Mouse (Mus musculus) thymus, postnatal 0 days (tissue): Measurements from ENCODE around the gene Scn2b. TPM values are rescaled to one million over a fixed set of nuclear protein-coding genes. Genes with fewer than 3 reads are reported as not detected.

Source experiments
- DNase-seq: peaks from one replicate; pipeline ENCODE4 v3.0.0-alpha.2; 2015; ENCODE audit warnings: low spot score
- polyA plus RNA-seq: library from polyadenylated mRNA; unstranded; fragments of >200 nt; fragmentation: Nextera tagmentation; extraction: Ambion mirVana; gene quantifications from 2 replicates; pipeline ENCODE4 v1.2.1, GENCODE M21; 2015

The Scn2b gene
- 5.4 and 6.6 TPM in 2 replicates for polyA plus RNA-seq

DNA sequence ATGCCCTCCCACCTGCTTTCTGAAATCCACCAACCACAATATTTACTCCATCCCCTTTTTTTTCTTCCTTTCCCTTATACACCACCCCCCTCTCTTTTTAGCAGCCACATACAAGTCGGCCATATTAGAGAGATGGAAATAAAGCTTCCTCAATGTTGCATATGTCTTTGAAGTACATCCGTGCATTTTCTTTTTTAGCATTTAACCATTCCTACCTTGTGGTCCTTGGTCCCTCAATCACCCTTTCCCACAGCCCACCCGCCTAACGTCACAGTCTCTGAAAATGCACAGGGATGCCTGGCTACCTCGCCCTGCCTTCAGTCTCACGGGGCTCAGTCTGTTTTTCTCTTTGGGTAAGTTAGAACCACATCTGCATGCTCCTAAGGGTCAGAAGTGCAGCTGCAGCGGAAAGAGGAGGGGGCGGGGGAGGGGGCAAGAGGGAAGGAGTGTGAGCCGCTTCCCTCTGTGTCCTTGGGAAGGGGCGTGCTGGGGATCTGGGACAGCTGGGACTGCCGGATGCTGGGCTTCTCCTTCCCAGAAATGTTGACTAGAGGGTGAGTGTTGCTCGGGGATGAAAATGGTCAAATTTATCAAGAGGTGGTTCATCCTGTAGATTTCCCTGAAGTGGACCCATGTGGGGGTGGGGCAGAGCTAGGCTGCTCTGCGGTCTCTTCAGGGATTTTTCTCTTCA lies at the start of gene Scn2b:
TSS of gene Scn2b (plus strand) at position 42 of the 691 bp plus-strand sequence.
- DNase-seq: peak; percentile 44

DNA sequence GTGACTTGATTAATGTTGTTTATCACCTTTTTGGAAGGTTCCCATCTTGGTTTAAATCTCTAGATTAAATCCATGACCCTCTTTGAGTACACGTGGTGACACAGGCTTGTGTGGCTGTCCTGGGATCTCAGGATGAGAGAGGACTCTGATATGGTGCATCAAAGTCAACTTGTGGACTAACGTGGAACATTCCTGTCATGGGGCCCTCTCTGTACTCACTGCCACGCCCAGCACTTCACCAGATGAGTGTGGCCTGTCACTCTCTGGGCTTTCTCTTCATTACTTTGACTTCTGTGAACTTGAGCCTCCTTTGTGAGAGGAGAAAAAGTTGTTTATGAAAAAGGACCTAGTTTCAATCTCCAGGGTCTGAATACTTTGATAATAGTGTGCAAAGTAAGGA lies 45.8 kb upstream of the Scn2b start:
- no peak for DNase-seq

DNA sequence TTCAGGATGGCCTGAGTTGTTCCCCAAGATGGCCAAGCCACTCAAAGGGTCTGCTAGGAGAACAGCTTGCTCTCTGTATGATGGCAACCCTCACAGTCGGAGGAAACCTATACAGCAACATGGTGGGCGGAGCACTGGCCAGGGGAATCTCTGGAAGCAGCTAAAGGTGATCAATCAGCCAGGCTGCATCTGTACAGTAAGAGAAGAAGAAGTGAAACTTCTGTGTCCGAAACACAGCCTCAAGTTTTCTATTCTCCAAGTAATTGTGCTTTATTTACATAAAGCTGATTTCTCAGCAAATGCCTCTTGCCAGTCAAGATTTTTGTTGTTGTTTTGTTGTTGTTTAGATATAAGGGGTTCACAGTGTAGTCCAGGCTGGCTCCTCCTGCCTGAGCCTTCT lies 39.7 kb upstream of the Scn2b start:
- DNase-seq: no peak

DNA sequence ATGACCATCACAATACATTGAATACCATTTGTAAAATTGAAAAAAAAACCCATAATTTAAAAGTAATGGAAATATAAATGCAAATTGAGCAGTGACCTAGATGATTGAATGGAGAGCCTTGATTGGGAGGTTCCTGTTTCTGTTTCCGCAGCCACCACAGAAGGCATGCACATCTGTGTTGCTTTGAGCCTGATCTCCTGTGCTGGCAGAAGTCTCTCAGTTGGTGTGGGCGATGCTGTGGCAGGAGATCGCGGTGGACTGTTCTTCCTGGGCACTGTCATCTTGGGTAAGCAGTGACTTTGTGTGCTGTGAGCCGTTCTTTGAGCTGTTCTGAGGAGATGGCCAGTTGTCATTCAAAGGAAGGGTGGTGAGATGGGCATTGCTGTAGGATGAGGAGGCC lies 38.6 kb upstream of the Scn2b start, which contains the start of gene Jaml:
TSS of gene Jaml (plus strand) at position 173 of the 400 bp plus-strand sequence.
- DNase-seq: peak; percentile 71

DNA sequence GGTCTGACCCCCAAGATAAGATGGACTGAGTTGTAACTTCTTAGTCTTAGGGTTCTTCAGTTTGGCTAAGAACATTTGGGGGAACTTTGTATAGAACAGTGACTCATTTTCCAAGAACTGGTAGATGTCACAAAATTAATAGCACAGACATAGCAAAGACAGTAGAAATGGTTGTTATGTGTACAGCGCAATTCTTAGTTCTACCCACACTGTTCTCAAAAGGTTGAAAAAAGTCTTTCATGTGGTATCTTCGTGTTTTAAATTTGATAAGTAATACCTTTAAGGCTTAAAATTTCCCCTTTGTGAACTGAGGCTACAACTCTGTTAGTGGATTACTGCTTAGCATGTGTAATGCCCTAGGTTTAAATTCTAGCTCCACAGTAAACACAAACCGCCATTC lies 34.5 kb upstream of the Scn2b start:
- DNase-seq: no peak

DNA sequence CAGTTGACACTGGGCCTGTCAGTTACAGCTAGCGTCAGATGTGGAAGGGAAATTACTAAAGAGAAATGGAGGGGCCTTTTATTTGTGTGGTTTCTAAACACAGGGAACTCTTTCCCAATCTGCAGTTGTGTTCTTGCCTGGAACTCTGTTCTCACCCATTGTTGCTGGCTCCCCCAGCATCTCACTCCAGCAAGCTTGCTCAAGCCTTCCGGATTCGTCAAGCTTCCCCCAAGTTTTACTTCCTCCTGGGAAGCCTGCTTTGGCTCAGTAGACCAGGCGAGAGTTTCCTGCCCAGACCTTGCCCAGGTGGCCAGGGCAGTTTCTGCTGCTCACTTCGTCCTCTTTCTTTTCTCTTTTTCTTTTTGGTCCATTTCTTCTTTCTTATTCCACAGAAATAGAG lies 33.0 kb upstream of the Scn2b start:
- DNase-seq: no peak

DNA sequence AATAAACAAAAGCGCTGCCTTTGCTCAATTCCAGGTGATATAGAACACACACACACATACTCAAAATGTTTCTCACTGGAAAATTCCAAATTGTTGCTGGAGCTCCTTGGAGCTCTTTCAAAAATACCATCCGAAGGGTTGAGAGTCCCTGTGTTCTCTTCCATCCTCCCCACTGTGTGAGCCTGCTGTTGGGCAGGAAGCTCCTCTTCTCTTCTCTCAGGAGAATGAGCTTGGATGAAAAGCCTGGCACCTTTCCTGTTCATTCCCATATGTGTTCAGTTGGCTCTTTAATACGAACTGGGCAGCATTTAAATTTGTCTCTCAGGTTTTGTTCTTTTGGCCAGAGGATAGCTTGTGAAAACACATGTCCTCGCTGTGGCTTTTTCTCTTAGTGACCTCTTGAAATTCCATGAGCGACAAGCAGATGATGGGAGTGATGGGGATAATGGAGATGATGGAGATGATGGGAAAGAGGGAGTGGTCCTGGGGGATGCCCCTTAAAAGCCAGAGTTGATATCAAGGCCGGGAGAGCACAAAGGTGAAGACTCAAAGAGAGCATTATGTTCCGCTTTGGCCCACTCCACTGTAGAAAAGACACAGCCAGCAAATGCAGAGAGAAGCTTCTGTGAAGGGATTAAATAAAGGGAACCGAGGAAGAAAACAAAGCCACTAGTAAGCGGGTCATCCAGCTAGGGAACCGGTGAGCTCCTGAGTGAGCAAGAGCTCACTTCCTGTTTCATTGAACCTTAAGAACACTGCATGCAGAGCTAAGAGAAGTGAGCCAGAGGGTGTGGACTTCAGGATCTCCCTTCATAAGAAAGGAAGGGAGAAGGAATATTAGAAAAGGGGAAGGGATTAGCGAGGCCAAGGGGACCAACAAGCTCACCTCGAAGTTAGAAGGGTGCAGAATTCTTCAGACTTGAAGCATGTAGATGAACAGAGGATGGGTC lies 31.6 kb upstream of the Scn2b start:
- DNase-seq: peak; percentile 42

DNA sequence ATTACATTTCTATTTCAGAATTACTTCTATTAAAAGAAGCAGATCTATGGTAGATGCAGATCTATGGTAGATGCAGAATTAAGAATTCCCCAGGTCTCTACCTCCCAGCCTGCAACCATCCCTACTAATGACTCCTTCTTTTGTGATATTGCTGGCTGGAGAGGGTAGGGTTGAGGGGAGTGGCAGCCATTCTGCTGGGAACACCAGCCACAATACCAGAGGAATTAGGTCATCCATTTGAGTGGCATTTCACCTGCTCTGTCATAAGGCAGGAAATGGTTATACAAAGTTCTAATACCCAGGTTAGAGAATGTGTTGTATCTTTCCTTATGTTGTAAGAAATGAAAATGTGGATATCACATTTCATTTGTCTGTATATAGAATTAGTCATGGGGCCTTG lies 29.5 kb upstream of the Scn2b start:
- no peak for DNase-seq

DNA sequence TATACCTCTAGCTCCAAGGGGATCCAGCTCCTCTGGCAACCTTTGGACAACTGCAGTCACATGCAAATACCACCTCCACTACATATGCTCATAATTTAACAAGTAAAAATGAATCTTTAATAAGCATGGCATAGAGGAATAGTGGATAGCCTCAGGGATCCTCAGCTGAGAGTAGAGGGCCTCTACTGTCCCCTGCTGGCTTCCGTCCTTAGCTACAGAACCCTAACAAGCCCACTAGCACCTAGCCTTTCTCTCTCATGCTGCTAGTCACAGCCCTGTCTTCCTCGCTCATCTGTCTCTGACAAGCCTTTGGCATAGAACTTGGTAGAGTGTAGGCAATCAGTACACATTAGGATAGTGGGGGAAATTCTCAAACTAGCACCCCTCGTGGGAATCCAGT lies 26.8 kb upstream of the Scn2b start:
- DNase-seq: no peak

DNA sequence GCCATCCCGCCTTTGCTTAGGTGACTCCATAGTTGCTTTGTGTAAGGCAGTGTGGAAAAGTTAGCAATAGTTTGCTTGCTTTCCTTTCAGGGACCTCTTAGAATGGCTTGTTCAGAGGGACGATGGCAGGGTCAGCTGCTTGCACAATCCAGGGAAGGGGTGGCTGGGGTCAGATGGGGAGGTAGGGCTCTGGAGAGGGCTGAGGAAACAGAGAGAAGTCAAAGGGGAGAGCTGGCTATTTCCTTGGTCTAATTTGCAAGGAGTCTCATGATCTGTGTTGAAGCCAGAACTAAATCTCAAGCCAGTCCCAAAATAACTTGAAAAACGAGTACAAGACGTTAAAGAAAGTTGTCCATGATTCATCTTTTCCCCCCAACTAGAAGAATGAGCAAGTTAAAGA lies 24.9 kb upstream of the Scn2b start:
- DNase-seq: no peak

DNA sequence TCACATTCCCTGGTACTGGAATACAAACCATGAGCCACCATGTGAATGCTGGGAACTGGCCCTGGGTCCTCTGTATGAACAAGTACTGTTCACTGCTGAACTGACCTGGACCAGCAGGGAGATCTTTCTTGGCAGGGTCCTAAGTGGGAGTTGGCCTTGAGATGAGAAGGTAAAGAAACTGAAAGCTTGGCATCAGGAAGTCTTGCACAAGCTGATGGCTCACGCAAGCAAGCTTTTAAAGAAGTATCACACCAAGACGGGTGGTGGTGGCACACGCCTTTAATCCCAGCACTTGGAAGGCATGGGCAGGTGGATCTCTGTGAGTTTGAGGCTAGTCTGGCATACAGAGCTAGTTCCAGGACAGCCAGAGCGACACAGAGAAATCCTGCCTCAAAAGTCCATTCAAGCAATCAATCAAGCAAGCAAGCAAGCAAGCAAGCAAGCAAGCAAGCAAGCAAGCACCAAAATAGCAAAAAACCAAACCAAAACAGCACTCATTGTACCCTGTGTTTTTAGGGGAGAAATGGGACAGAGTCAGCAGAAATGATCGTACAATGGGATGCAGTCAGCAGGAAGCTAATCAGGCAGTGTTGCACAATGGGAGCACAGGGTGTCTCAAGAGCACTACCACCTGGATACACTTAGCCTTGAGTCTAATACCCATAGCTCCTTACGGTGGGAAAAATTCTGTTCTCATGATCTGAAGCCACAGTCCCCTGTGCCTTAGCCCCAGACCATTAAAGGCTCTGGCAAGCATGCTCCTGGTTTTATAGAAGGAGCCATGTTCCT lies 22.2 kb upstream of the Scn2b start:
- no peak for DNase-seq

DNA sequence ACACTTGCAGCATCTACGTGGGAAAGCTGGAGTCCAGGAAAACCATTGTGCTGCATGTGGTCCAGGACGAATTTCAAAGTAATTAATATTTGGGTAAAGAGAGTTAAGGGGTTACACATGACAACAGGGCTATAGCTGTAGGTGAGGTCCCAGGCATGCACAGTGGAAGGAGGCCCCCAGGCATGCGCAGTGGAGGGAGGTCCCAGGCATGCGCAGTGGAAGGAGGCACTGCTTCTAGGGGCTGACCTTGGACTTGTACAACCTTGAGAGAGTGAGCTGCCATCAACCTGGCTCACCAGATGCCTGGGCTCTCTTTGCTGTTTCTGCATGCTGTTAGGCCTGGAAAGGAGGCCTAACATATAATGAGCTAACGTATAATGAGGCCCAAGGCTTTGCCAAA lies 19.7 kb upstream of the Scn2b start:
- no peak for DNase-seq

DNA sequence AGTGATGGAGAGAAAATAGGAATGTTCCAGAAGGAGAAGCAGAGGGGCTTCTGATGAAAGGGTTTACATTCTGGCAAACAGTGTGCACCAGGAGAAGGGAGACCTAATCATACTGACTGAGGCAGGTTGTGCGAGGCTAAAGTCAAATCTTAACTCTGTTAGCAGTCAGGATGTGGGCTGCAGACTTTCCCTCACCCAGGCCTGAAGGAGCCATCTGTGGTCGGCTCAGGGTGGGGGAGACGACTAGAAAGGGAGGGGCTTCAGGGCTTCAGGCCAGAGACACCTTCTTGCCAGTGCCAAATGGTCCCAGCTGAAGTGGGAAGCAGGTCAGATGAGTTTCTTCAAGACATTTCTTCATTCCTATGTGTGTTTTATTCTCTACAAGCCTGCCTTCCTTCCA lies 19.2 kb upstream of the Scn2b start:
- DNase-seq: peak; percentile 73

DNA sequence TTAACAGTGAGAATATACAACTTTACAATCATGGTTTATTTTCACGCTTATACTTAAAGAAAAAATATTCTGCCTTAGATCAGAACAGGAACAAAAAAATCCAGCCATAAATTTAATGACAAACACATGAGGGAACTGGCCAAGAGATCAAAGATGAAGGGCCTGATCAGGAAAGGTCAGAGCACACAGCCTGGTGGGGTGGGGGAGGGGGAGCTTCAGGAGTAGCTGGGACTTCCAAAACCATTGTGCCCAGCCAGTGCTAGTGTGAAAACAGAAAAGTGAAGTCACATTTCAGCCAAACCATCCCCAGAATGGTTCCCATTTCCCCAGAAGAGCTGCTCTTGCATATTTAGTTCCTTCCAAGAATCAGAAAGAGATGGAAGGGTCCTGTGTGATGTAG lies 15.1 kb upstream of the Scn2b start:
- DNase-seq: no peak

DNA sequence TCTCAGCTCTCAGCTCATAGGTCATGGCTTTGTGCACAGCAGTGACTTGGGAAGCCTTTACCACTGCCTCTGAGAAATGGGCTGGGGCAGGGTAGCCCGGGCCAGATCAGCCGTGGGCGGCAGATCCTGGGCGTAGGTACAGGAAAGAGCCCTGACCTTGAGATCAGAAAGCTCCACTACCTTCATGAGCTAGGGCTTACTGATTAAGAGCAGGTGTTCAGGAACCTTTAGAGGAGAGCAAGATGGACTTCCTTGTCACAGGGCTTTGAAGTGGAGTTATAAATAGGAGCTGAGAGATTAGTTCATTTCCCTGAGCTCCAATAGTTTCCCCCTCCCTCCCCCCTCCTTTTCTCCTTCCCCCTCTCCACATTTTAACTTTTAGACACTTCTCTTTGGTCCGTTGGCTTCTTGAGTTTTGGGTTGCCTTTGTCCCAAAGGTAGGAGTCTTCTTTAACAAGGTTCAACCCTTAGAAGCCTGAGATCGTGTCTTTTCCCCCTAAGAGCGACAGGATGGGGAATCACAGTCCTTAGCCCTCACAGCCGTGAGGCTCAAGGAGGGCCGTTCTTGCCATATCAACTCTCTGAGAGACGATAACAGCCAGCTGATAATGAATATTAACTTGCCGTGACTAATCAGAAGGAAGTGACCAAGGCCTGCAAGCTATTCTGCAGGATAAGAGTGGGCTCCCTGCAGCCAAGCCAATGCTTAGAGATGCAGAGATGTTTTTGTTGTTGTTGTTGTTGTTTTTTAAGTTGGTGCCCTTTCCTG lies 14.2 kb upstream of the Scn2b start:
- DNase-seq: no peak

DNA sequence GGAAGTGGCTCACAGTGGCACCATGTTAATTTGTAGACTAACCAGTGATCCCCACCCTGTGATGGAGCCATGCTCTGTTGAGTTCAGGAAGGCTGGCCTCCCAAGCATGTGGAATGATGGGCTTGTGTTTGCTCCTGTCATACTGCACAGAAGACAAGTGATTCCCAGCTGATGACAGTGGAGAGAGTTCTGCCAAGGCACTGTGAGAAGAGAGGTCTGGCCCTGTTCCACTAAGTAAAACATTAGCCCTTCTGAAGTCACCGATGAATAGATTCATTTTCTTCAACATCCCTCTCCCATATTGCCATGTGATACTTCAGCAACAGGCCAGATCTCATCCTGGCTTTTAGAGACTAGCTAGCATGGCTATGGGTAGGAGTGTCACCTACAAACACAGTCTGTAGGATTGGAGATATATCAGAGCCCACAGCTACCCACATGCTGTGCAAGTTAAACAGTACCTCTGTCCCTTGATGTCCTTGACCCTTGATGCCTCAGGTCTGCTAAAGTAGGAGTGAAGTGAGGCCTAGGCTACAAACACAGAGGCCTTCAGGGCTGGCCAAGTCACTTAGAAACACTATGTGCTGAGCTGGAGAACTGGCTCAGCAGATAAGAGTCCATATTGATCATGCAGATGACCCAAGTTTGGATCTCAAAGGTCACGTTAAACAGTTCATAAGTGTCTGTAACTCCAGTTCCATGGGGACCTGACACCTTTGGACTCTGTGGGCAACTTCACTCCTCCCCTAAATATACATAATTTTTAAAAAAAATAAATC lies 11.8 kb upstream of the Scn2b start:
- DNase-seq: no peak

DNA sequence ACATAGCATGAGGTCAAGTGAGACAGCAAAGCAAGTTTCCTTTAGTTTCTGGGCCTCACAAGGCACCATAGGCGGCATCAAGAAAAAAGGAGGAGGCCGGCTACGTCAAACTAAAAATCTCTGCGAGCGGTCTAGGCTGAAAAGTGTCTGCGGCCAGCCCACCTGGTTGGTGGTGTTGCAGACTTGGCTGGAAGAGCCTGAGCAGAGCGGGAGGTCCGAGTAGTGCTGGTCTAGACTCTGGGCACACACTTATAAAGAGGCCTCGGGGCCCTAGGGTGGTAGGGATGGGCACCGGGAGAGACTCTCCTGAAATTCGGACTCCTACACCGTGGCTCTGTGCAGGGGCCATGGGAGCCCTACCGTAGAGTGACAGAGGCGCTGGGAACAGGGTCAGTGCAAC lies 1.9 kb upstream of the Scn2b start:
- peak; percentile 21 for DNase-seq

DNA sequence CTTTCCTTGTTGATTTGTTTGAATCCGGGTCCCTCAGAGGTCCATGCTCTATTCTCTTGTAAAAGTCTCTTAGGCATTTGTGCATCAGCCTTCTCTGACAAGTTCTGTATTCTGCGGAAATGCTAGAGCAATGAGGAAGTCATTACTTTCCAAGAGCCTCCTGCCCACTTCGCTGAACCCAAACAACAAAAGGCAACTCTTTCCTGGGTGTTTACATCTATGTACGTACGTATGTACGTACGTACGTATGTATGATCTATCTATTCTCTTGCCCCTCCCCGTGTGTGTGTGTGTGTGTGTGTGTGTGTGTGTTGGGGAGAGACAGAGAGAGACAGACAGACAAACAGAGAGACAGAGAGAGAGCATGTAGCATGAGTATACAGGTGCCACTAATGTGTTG lies 763 bp upstream of the Scn2b start:
- peak; percentile 51 for DNase-seq

DNA sequence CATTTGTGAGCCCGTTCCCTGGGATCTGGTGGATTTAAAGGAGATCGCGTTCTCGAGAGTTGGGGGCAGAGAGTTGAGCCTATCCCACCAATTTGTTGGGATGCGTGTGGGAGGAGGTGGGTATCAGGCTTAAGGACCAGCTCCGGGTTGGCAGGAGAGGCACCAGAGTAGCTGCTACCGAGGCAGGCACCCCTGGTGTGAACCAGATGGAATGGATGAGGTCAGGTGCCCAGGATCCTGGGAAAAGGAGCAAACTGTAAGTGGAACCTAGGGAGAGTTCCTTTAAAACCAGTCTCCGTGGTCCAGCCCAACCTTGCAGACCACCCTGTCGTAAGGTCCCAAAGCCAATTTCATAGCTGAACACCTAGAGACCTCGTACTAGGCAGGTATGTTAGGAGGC lies 970 bp downstream of the Scn2b start:
- no peak for DNase-seq

DNA sequence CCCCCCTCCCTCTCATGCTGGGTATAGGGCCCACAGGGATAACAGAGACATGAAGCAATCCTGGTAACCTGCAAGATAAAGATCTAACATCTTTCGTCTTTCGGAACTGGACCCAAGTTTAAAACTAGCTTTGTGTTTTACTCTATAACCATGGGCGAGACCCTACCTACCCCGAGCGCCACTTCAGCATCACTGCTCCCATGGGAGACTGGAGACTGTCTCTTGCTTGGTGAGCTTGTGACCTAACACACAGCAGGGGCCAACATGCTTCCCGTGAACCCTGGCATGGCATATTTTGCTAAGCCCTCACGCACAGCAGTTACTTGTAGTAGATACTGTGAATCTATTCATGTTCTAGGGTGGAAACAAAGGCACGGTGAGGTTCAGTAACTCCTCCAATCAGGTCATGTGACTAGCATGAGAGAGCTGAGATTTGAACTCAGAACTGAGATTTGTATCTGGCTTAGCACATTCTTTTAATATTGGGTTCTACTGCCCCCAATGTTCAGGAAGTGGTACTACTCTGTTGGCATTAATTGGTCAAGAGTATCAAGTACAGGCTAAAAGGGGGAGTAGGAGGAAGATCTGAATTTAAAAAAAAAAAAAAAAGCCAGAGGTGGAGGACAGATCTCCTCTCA lies 1.9 kb downstream of the Scn2b start:
- no peak for DNase-seq
